Mouse (Mus musculus) embryonic stem cell, embryonic (primary cell): ENCODE measurements around the gene Hist1h2bk.
"Not testable (repeated sequence)": the region's sequence is repeated elsewhere in the genome, so short reads cannot be mapped to it uniquely, and the experiment has no call there.

Source experiments
- CTCF ChIA-PET, 4 experiments: fragments of 300-600 bp in 2 of 4; fragments of 350-600 bp in 2 of 4; sonication (Branson Sonifier 250); formaldehyde crosslinking; loops; one replicate each; lab custom pipeline; 2022; ENCODE audit warnings: inconsistent platforms in 2 of 4; lab: Charles Lee
- POLR2A ChIA-PET, 4 experiments: fragments of 300-600 bp in 2 of 4; fragments of 350-600 bp in 2 of 4; sonication (Branson Sonifier 250); formaldehyde crosslinking; loops; one replicate each; lab custom pipeline; 2022; ENCODE audit warnings: antibody characterized with exemption in 4 of 4, inconsistent platforms in 1 of 4; lab: Charles Lee

Gene Hist1h2bk

GRCm38 (mm10) chr13:22041651-22042567, 6.2 kb downstream of the Hist1h2bk start:
- CTCF ChIA-PET = interaction anchor here (0.5 to 3.2 kb wide), 7 partner anchors 9 to 1522 kb away, joined by 3 to 30 read pairs (median 4); no protein-coding TSS in a partner anchor
- POLR2A ChIA-PET = interaction anchor here (0.6 to 10.5 kb wide), 141 partner anchors 8 to 1721 kb away, joined by 3 to 225 read pairs (median 7); partner anchors contain the start of genes Hist1h2ac (in 3 of the 4), Hist1h2ae (in 3 of the 4), Hist1h2af (in 3 of the 4) and Hist1h2ah (in 3 of the 4)

- ChIA-PET CTCF (interaction anchor here (0.8 to 3.2 kb wide), 9 partner anchors 8 to 1370 kb away, joined by 3 to 30 read pairs (median 3); partner anchors contain the start of genes Hist1h2ah (in 1 of the 4), Hist1h2an (in 1 of the 4), Hist1h2bk (in 1 of the 4) and Hist1h2bp (in 1 of the 4)), POLR2A (interaction anchor here (0.6 to 10.5 kb wide), 195 partner anchors 8 to 1726 kb away, joined by 3 to 225 read pairs (median 5); partner anchors contain the start of genes Hist1h2an (in 4 of the 4), Hist1h2bp (in 4 of the 4), Hist1h1a (in 3 of the 4) and Hist1h2ac (in 3 of the 4))
These were observed 7.2 kb downstream of the Hist1h2bk start, which contains the start of the genes Hist1h2ag and Hist1h2bj for GRCm38 (mm10) chr13:22042568-22043502. TSS of gene Hist1h2ag (minus strand) at chr13:22042944. TSS of gene Hist1h2bj (plus strand) at chr13:22043214.

- ChIA-PET POLR2A (interaction anchor here (0.5 to 10.5 kb wide), 168 partner anchors 7 to 1719 kb away, joined by 3 to 225 read pairs (median 6); partner anchors contain the start of genes Hist1h2ah (in 4 of the 4), Hist1h2an (in 4 of the 4), Hist1h2bk (in 4 of the 4) and Hist1h2bp (in 4 of the 4)), CTCF (interaction anchor here (0.5 to 3.2 kb wide), 12 partner anchors 8 to 1578 kb away, joined by 3 to 30 read pairs (median 4); partner anchors contain the start of genes Hist1h1b (in 1 of the 4), Hist1h2ah (in 1 of the 4), Hist1h2an (in 1 of the 4) and Hist1h2bk (in 1 of the 4))
These were observed 8.1 kb downstream of the Hist1h2bk start for GRCm38 (mm10) chr13:22043503-22044431.

- CTCF ChIA-PET = interaction anchor here in 2 of 4 experiments (0.8 to 3.2 kb wide), 5 partner anchors 10 to 1357 kb away, joined by 3 to 30 read pairs (median 6); partner anchors contain the start of genes Hist1h1b (in 1 of the 2), Hist1h2ah (in 1 of the 2) and Hist1h2bk (in 1 of the 2)
- POLR2A ChIA-PET = interaction anchor here (0.5 to 10.5 kb wide), 61 partner anchors 8 to 1706 kb away, joined by 3 to 225 read pairs (median 11); partner anchors contain the start of genes Hist1h2ah (in 4 of the 4), Hist1h2bk (in 4 of the 4), Hist1h2ac (in 3 of the 4) and Hist1h2an (in 3 of the 4)
These were observed 8.9 kb downstream of the Hist1h2bk start for GRCm38 (mm10) chr13:22044432-22045155.

- ChIA-PET POLR2A (interaction anchor here in 3 of 4 experiments (1.2 to 10.5 kb wide), 7 partner anchors 12 to 1511 kb away, joined by 3 to 225 read pairs (median 20); partner anchors contain the start of genes Hist1h2ah (in 2 of the 3) and Hist1h2bk (in 2 of the 3)), CTCF (interaction anchor here in 1 of 4 experiments (3.2 kb wide), 1 partner anchor 1356 kb away, joined by 30 read pairs; no protein-coding TSS in a partner anchor)
These were observed 9.6 kb downstream of the Hist1h2bk start for GRCm38 (mm10) chr13:22045311-22045710.

GRCm38 (mm10) chr13:22049041-22049440, 13.4 kb downstream of the Hist1h2bk start:
- CTCF ChIA-PET = no interaction called here

GRCm38 (mm10) chr13:22049737-22050440, 14.2 kb downstream of the Hist1h2bk start:
- POLR2A ChIA-PET = interaction anchor here in 2 of 4 experiments (0.8 to 1.6 kb wide), 6 partner anchors 14 to 1536 kb away, joined by 3 to 7 read pairs (median 4); partner anchors contain the start of genes Hist1h2ah (in 2 of the 2), Hist1h2bk (in 2 of the 2) and Hist1h4d (in 1 of the 2)
- CTCF ChIA-PET = no interaction called here

More at GRCm38 (mm10) chr13:22049041-22049440, 13.4 kb downstream of the Hist1h2bk start:
- POLR2A ChIA-PET = interaction anchor here in 3 of 4 experiments (0.8 to 10.5 kb wide), 7 partner anchors 9 to 1572 kb away, joined by 3 to 225 read pairs (median 3); partner anchors contain the start of genes Hist1h2ah (in 1 of the 3), Hist1h2be (in 1 of the 3), Hist1h2bk (in 1 of the 3) and Hist1h4d (in 1 of the 3)

- CTCF ChIA-PET = interaction anchor here in 3 of 4 experiments (0.5 to 1.9 kb wide), 8 partner anchors 8 to 1566 kb away, joined by 3 to 9 read pairs (median 4); partner anchors contain the start of genes Hist1h2ag (in 1 of the 3), Hist1h2bj (in 1 of the 3) and Hist1h4i (in 1 of the 3)
- POLR2A ChIA-PET = interaction anchor here (0.6 to 4.8 kb wide), 20 partner anchors 7 to 1633 kb away, joined by 3 to 38 read pairs (median 4); partner anchors contain the start of genes Hist1h2ah (in 4 of the 4), Hist1h2bk (in 4 of the 4), Hist1h2ag (in 3 of the 4) and Hist1h2bj (in 3 of the 4)
These were observed 15.2 kb downstream of the Hist1h2bk start for GRCm38 (mm10) chr13:22050591-22051522.

- ChIA-PET POLR2A (interaction anchor here in 3 of 4 experiments (0.6 to 4.8 kb wide), 19 partner anchors 8 to 1632 kb away, joined by 3 to 38 read pairs (median 4); partner anchors contain the start of genes Hist1h2ag (in 3 of the 3), Hist1h2ah (in 3 of the 3), Hist1h2bj (in 3 of the 3) and Hist1h2bk (in 3 of the 3)), CTCF (interaction anchor here in 3 of 4 experiments (0.6 to 1.9 kb wide), 10 partner anchors 9 to 1360 kb away, joined by 3 to 9 read pairs (median 4); partner anchors contain the start of genes Hist1h2ag (in 1 of the 3), Hist1h2bj (in 1 of the 3) and Hist1h4i (in 1 of the 3))
These were observed 15.8 kb downstream of the Hist1h2bk start for GRCm38 (mm10) chr13:22051523-22051859.

GRCm38 (mm10) chr13:22053754-22054153, 18.1 kb downstream of the Hist1h2bk start:
- ChIA-PET POLR2A (interaction anchor here in 2 of 4 experiments (2.2 to 4.8 kb wide), 3 partner anchors 10 to 18 kb away, joined by 8 to 38 read pairs (median 33); partner anchors contain the start of genes Hist1h2ag (in 2 of the 2), Hist1h2bj (in 2 of the 2), Hist1h2ah (in 1 of the 2) and Hist1h2bk (in 1 of the 2)), CTCF (no interaction called here)

- ChIA-PET POLR2A (no interaction called here), CTCF (interaction anchor here in 1 of 4 experiments (0.6 kb wide), 1 partner anchor 818 kb away, joined by 3 read pairs; no protein-coding TSS in a partner anchor)
These were observed 25.8 kb downstream of the Hist1h2bk start for GRCm38 (mm10) chr13:22061422-22061821.

GRCm38 (mm10) chr13:22063468-22063867, 27.8 kb downstream of the Hist1h2bk start:
- ChIA-PET CTCF (no interaction called here), POLR2A (no interaction called here)

GRCm38 (mm10) chr13:22084140-22084539, 48.5 kb downstream of the Hist1h2bk start, which contains the start of gene Vmn1r188:
TSS of gene Vmn1r188 (plus strand) at chr13:22084440.
- POLR2A ChIA-PET, CTCF ChIA-PET: not testable (repeated sequence)
